Mouse (Mus musculus): ENCODE results near the gene Tmod4.

Gene Tmod4

GRCm38 (mm10) chr3:95174011-95174592, 49.8 kb downstream of the Tmod4 start:
- peak; percentile 93 for DNase-seq

GRCm38 (mm10) chr3:95176500-95176899, 52.2 kb downstream of the Tmod4 start:
- no peak for DNase-seq

DNA sequence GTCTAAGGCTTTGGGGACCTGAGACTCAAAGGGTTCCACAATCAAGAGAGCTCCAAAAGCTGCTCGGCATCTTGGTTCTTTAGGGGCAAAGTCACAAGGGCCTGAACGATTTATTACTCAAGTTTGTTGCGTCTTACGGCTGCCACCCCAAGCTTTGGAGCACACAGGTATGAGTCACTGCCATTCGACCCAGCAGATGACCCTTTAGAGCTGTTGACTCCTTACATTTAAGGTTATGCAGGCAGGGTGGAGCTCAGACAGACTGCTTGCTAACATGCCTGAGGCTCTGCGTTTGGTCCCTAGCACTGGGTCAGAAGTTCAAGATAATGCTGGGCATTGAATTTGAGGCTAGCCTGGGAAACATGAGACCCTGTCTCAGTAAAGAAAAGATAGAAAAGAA, 53.3 kb downstream of the Tmod4 start:
- no peak for DNase-seq

Measured in lung, postnatal 14 days (tissue).